Mouse (Mus musculus) thymus, postnatal 14 days (tissue): ENCODE measurements around the gene Kmt2e.
A peak's percentile ranks its signal among the peaks of the same experiment; 100 is the strongest.

ENCODE experiments used
- DNase-seq: peaks from one replicate; pipeline ENCODE4 v3.0.0; 2021

Gene Kmt2e

GRCm38 (mm10) chr5:23432708-23433645, 1.3 kb upstream of the Kmt2e start:
- DNase-seq: peak; percentile 98

DNA sequence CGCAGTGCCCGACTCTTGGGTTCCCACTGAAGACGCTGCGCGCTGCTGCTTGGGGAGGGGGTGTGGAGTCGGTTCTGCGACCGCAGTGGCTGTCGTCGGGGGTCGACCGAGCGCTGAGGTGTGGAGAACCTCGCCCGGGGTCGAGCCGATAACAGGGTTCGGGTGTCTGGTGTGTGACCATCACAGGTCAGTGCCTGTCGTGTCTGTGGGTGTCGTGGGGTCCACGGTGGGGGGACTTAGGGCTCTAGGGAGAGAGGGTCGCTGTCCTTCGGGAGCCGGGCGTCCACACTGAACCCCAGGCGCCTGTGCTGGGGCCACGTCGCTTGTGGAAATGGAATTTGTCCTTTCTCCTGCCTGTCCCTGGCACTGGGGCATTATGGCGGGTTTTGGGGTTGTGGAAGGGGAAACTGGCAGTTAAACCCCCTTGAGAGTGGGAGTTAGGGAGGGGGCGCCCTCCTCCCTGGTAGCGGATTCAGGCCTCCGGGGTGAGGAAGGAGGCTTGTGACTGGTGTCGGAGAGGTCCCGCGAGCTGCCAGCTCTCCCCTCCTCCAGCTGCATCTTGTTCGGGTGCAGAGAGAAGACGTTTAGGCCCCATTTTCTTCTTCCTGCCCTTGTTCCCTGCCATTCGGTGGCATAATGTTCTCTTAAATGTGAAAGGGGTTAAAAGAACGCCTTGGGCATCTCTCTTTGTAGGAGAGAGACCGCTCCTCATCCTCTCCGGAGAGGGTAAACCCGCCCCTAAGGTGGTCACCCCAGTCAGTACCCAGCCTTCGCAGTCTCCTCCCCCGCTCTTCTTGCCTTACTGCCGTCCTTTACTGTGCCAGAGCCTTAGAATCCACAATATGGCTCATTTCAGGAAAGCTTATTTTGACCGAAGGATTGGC, 599 bp downstream of the Kmt2e start:
- DNase-seq: peak; percentile 84

- peak; percentile 46 for DNase-seq
These were observed 1.4 kb downstream of the Kmt2e start for GRCm38 (mm10) chr5:23435482-23436125.

DNA sequence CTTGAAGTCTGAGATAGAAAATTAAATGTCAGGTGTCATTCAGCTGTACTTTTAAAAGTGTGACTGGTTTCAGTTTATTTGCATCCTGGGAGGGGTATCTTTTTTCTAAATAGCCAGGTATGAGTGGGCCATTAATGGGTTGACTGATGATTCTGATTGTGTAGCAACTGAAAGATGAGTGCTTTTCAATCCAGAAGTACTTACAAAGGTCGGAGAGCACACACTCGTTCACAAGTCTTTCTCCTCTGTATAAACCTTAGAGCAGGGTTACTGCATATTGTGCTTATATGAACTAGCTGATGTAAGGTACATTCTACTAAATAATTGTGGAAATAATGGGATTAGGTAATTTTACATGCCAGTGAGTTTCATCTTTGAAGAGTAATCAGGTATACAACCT, 2.5 kb downstream of the Kmt2e start:
- no peak for DNase-seq

DNA sequence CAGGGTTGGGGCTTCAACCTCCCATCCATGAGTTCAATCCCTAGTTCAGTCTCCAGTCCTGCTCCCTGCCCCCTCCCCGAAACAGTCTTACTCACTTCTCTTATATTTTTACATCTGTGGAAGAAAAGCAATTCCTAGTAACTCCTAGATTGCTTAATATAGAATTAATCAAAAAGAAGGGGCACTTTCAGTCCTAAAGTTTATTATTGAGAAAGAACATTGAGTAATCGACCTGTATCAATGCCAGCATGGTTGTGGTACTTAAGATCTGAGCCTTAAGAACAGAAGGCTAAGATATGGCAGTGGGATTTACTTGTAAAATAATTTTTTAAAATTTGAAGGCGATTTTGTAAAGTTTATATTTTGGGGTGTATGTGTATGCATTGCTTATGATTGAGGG, 5.6 kb downstream of the Kmt2e start:
- DNase-seq: no peak

DNA sequence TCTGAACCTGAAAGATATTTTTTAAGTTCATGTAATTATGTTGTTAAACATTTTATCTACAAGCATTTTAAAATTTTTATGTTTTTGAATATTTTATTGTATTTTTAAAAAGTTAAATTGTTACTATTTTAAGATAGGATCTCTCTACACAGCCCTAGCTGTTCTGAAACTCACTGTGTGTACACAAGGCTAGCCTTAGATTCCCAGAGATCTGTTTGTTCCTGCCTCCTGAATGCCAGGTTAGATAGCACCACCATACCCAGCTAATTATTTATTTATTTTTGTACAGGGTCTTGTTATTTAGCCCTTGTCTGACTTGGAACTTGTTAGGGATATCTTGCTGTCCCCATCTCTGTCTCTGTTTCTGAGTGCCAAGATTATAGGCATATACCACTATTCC, 6.3 kb downstream of the Kmt2e start:
- no peak for DNase-seq

DNA sequence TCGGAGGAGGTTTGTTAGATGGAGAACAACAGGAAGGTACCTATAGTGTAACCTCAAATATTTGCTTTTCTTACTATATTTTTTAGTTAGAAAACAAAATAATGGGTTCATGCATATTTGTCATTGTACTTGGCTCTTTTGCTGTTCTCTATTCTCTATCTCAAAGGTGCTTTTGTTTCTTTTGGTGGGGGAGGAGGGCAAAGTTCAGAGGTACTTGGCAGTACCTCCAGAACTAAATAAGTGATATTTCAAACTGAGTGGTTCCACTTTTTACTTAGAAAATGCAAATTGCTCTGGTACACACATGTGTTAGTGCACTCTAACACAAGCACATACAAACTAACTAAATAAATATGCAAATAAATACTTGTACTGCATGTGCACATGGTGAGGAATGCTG, 7.7 kb downstream of the Kmt2e start:
- DNase-seq: no peak

- DNase-seq: no peak
These were observed 10.2 kb downstream of the Kmt2e start for GRCm38 (mm10) chr5:23444411-23444810.

DNA sequence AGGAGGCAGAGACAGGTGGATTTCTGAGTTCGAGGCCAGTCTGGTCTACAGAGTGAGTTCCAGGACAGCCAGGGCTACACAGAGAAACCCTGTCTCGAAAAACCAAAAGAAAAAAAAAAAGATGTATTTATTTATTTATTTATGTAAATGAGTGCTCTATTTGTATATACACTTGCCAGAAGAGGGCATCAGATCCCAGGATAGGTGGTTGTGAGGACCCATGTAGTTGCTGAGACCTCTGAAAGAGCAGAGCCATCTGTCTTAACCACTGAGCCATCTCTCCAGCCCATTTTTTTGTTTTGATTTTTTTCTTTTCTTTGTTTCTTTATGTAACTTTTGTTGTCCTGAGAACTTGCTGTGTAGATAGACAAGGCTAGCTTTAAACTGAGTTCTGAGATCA, 19.3 kb downstream of the Kmt2e start:
- peak; percentile 47 for DNase-seq

DNA sequence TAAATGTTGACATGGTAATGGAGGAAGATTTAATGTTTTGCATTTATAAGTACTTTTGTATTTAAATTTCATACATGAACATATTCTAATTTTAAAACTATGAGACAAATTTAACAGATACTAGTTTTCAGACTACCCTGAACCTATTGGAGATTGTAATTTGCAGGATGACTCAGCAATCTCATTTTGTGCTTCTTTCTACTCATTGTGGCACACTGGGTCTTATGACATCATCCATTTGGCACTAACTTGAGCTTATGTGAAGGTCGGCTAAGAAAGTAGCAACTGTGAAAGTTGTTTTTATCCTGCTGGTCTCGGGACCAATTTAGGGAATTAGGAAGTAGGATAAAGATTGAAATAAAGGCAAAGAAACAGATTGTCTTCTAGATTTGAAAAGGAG, 27.4 kb downstream of the Kmt2e start:
- DNase-seq: no peak

- DNase-seq: no peak
These were observed 30.0 kb downstream of the Kmt2e start for GRCm38 (mm10) chr5:23464247-23464646.

DNA sequence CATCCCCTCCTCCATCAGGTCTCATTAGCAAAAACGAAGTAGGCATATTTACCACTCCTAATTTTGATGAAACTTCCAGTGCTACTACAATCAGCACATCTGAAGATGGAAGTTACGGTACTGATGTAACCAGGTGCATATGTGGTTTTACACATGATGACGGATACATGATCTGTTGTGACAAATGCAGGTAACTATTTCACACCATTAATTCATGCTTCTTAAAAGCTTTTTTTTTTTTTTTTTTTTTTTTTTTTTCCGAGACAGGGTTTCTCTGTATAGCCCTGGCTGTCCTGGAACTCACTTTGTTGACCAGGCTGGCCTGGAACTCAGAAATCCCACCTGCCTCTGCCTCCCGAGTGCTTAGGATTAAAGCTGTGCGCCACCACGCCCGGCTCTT, 30.5 kb downstream of the Kmt2e start:
- DNase-seq: no peak

GRCm38 (mm10) chr5:23466546-23466945, 32.3 kb downstream of the Kmt2e start:
- DNase-seq: no peak

DNA sequence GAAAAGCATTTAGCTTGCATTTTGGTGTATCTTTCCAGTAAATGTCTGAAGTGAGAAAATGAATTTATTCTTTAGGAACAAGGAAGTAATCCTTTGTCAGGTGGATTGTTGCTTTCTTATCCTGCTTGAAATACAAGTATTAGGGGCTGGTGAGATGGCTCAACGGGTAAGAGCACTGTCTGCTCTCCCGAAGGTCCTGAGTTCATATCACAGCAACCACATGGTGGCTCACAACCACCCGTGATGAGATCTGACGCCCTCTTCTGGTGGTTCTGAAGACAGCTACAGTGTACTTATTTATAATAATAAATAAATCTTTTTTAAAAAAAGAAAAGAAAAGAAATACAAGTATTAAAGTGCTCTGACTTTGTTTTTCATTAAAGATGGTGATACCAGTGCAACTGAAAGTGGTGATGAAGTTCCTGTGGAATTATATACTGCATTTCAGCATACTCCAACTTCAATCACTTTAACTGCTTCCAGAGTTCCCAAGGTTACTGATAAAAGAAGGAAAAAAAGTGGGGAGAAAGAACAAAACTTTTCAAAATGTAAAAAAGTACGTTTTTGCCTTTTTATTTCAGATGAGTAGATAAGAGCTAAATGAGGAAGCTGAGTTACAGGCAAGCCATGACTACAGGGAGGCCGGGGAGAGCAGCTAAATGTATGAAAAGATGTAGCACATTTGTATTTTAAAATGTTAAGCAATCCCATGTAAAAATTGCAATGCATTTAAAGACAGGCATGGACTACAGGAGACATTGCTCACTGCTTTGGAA, 39.0 kb downstream of the Kmt2e start:
- peak; percentile 47 for DNase-seq

GRCm38 (mm10) chr5:23483811-23484210, 49.6 kb downstream of the Kmt2e start:
- DNase-seq: no peak

DNA sequence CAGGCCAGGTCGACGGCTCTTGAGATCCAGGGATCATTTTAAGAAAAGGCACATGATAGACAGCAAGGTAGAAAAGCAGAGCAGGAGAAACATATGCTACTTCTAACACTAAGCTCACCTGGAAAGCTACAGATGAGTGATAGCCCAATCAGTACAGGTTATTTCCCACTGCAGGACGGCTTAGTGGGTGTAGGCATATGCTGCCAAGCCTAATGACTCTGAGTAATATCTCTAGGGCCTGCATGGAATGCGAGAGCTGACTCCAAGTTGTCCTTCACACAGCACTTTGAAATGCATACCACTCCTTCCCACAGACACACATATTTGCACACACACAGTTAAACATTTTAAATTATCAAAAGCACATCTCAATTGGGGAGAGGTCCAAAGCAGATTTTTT, 55.0 kb downstream of the Kmt2e start:
- DNase-seq: no peak

DNA sequence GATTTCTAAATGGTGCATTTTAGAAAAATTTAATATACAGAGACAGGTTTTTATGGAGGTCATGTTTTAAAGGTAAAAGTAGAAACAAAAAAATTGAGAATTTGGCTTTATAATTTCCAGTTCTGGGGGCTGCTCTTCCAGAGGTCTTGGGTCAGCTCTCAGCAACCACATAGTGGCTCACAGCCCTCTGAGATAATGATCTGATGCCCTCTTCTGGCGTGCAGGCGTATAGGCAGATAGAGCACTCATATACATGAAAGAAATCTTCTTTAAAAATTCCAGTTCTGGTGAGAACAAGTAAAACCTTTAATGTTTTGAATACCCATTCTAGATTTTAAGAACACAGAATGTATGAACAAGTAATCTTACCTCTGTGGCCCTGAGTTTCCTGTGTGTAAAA, 56.6 kb downstream of the Kmt2e start:
- peak; percentile 41 for DNase-seq

- DNase-seq: no peak
These were observed 62.2 kb downstream of the Kmt2e start for GRCm38 (mm10) chr5:23496396-23496795.

DNA sequence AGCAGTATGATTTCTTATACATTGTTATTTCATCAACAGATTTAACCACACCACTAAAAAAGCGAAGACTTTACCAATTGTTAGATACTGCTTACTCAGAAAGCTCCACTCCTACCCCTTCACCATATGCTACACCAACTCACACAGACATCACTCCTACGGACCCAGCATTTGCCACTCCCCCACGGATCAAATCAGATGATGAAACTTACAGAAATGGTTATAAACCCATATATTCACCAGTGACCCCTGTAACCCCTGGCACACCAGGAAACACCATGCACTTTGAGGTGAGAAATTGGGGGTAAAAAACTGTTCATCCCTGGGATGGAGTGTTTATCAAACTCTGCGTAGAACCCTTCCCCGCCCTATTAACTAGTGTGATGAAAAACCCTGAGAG, 62.7 kb downstream of the Kmt2e start:
- DNase-seq: no peak

GRCm38 (mm10) chr5:23497920-23498319, 63.7 kb downstream of the Kmt2e start:
- DNase-seq: no peak

GRCm38 (mm10) chr5:23499257-23499656, 65.0 kb downstream of the Kmt2e start:
- no peak for DNase-seq

- DNase-seq: no peak
These were observed 66.5 kb downstream of the Kmt2e start for GRCm38 (mm10) chr5:23500715-23501114.
